Comparison of ENCODE assay signal across 8 mouse cellular contexts in the genomic region with DNA sequence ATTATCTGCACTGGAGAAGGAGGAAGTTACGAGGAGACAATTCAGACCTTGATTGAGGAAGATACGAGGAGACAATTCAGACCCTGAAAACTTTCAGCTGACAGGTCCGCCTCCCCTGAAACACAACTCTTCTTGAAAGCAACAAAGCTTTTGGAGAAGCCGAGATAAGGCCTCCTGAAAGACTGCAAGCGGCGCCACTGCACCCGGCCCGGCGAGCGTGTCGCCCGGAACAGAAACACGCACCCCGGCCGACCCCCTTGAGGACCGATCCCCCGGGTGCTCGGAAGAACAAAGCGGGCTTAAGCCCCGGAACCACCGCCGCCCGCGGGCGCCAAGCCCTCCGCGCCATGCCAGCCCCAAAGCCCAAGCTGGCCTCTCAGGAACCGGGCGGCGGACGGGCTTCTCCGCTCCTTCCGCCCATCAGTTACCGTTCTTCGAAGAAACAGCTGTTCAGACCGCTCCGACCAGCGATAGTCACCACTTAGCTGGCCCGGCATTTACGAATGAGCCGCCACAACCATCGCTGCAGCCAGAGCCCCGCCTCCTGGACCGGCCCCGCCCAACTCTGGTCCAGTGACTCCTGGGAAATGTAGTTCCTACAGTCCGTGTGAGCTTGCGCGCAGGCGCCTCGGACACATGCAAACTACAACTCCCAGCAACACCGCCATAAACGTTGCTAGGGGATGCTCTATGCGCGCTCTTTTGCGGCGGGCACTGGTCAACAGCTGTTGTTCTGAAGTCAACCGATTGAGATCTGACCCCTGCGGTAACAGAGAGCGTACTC. TPM values are rescaled to one million over a fixed set of nuclear protein-coding genes. Genes with fewer than 3 reads are reported as not detected.
DNase-seq lines count a peak whose midpoint lies in the region; ATAC-seq and TF ChIP-seq lines count a peak whose summit lies in the region.

No protein-coding gene starts in this region.

- DNase-seq in 3134 (ENCODE audit: extremely low read depth, insufficient read length, low spot score), result peak; percentile 96
- peak; percentile 97 for DNase-seq in adrenal gland, postnatal 36 days
- peak; percentile 95 to 96 for DNase-seq in heart, adult 2 months
- peak; percentile 96 to 97 for DNase-seq in kidney, adult 8-10 months
- peak; percentile 88 to 96 for DNase-seq in spleen, postnatal 10 days (ENCODE audit: low spot score in 2 of 2)

- H3K27me3 ChIP-seq in embryonic facial prominence, embryonic 13.5 days, result no peaks in the 10 kb centered on the region
- H3K27me3 ChIP-seq in heart, adult 2 months (ENCODE audit: control insufficient read depth, insufficient read depth, low read length), result no peaks in the 10 kb centered on the region
- H3K27me3 ChIP-seq in limb, embryonic 13.5 days, result no peaks in the 10 kb centered on the region
- H3K27me3 ChIP-seq in midbrain, embryonic 16.5 days (ENCODE audit: control insufficient read depth, insufficient read depth, low read depth, low read length), result peaks cover 5% of the 10 kb centered on the region; the same call in 1 of the 2 replicates

- under 1% methylated on average over 59 of the region's 59 CpGs for WGBS in embryonic facial prominence, embryonic 13.5 days
- WGBS in heart, adult 2 months, result under 1% methylated on average over 58 of the region's 59 CpGs
- under 1% methylated on average over 59 of the region's 59 CpGs for WGBS in limb, embryonic 13.5 days
- WGBS in midbrain, embryonic 16.5 days, result under 1% methylated on average over 59 of the region's 59 CpGs

- peak overlapping the region; percentile 34; the same call in 1 of the 2 replicates for H3K27ac ChIP-seq in embryonic facial prominence, embryonic 13.5 days
- H3K27ac ChIP-seq in heart, adult 2 months, result no peak overlapping the region
- peak overlapping the region; percentile 75 for H3K27ac ChIP-seq in limb, embryonic 13.5 days
- H3K27ac ChIP-seq in midbrain, embryonic 16.5 days (ENCODE audit: low read length), result peak overlapping the region; percentile 74

- peak; percentile 97 for ATAC-seq in embryonic facial prominence, embryonic 13.5 days (ENCODE audit: insufficient number of reproducible peaks, insufficient read depth, low FRiP score, low TSS enrichment, low read depth)
- ATAC-seq in limb, embryonic 13.5 days (ENCODE audit: low FRiP score, low read depth), result peak; percentile 99
- ATAC-seq in midbrain, embryonic 16.5 days, result peak; percentile 100

- intact Hi-C loops in heart, adult 2 months (cut with DNase I), result loop anchor here (10.0 kb wide), 1 partner anchor 203 kb away; a partner anchor contains a TSS

- TF ChIP-seq EP300 in heart, adult 2 months (IDR thresholded peaks at IDR 0.05; ENCODE audit: insufficient read depth, low read depth, low read length), result 0 out of 2 replicates have a peak, but pooled peaks have one; percentile 27

- peaks cover 9% of the 10 kb centered on the region; the same call in 1 of the 2 replicates for H3K4me1 ChIP-seq in embryonic facial prominence, embryonic 13.5 days
- peaks cover 2% of the 10 kb centered on the region for H3K4me1 ChIP-seq in heart, adult 2 months (ENCODE audit: control insufficient read depth, insufficient read depth, low read length)
- H3K4me1 ChIP-seq in limb, embryonic 13.5 days, result peaks cover 11% of the 10 kb centered on the region; the same call in 1 of the 2 replicates
- H3K4me1 ChIP-seq in midbrain, embryonic 16.5 days (ENCODE audit: control insufficient read depth, insufficient read depth, low read length), result 0 out of 2 replicates have a peak, but pooled peaks cover 4% of the 10 kb centered on the region

- 0 out of 2 replicates have a peak, but pooled peaks cover 2% of the 10 kb centered on the region for H3K36me3 ChIP-seq in embryonic facial prominence, embryonic 13.5 days
- H3K36me3 ChIP-seq in heart, adult 2 months (ENCODE audit: control insufficient read depth, insufficient read depth, low read length), result no peaks in the 10 kb centered on the region
- H3K36me3 ChIP-seq in limb, embryonic 13.5 days, result no peaks in the 10 kb centered on the region
- no peaks in the 10 kb centered on the region for H3K36me3 ChIP-seq in midbrain, embryonic 16.5 days (ENCODE audit: control insufficient read depth, insufficient read depth, low read length)

- no peaks in the 10 kb centered on the region for H3K9me3 ChIP-seq in embryonic facial prominence, embryonic 13.5 days
- H3K9me3 ChIP-seq in limb, embryonic 13.5 days, result no peaks in the 10 kb centered on the region
- H3K9me3 ChIP-seq in midbrain, embryonic 16.5 days (replicated peaks; ENCODE audit: control insufficient read depth, low read length, poor library complexity, severe bottlenecking), result no peaks in the 10 kb centered on the region

- peak overlapping the region; percentile 79 for H3K4me3 ChIP-seq in embryonic facial prominence, embryonic 13.5 days
- peak overlapping the region; percentile 81 for H3K4me3 ChIP-seq in heart, adult 2 months
- peak overlapping the region; percentile 86 for H3K4me3 ChIP-seq in limb, embryonic 13.5 days
- peak overlapping the region; percentile 57 for H3K4me3 ChIP-seq in midbrain, embryonic 16.5 days (ENCODE audit: low read depth, low read length)

- H3K9ac ChIP-seq in embryonic facial prominence, embryonic 13.5 days, result peak overlapping the region; percentile 81
- peak overlapping the region; percentile 54 for H3K9ac ChIP-seq in heart, adult 2 months (ENCODE audit: low read depth, low read length)
- H3K9ac ChIP-seq in limb, embryonic 13.5 days, result peak overlapping the region; percentile 80
- H3K9ac ChIP-seq in midbrain, embryonic 16.5 days (ENCODE audit: low read depth, low read length), result peak overlapping the region; percentile 66

- no peaks in the 10 kb centered on the region; the same call in 1 of the 2 replicates for H3K79me2 ChIP-seq in heart, adult 2 months (replicated peaks; ENCODE audit: control insufficient read depth, insufficient read depth, low read length)

- no peak for TF ChIP-seq CTCF in heart, adult 2 months (IDR thresholded peaks at IDR 0.05)

- peak; percentile 57 for TF ChIP-seq POLR2A in heart, adult 2 months (IDR thresholded peaks at IDR 0.05; ENCODE audit: insufficient read depth, low read depth, low read length)

- H3K4me2 ChIP-seq in embryonic facial prominence, embryonic 13.5 days, result peak overlapping the region; percentile 71
- peak overlapping the region; percentile 80 for H3K4me2 ChIP-seq in limb, embryonic 13.5 days (replicated peaks)
- peak overlapping the region; percentile 68 for H3K4me2 ChIP-seq in midbrain, embryonic 16.5 days (ENCODE audit: low read length)

RNA-seq across cellular contexts. Expression of a gene that starts 3.7 kb away (rescaled TPM):
- total RNA-seq in adrenal gland, postnatal 36 days (2021), result 1 to 10 TPM; 7.3 to 9.0 TPM
- polyA plus RNA-seq in embryonic facial prominence, embryonic 13.5 days (2015; fragmentation: Nextera tagmentation; extraction: Ambion mirVana), result 12.9 and 13.3 TPM in 2 replicates
- total RNA-seq in heart, adult 2 months (2021), result 1 to 10 TPM; 3.2 to 4.5 TPM
- 1.1 and 2.0 TPM in 2 replicates for polyA plus RNA-seq in heart, adult 2 months (2012; rRNA removed)
- polyA plus RNA-seq in limb, embryonic 13.5 days (2015; fragmentation: Nextera tagmentation; extraction: Ambion mirVana), result 11.2 and 11.6 TPM in 2 replicates
- polyA plus RNA-seq in midbrain, embryonic 16.5 days (2015; fragmentation: Nextera tagmentation; extraction: Ambion mirVana), result 5.3 TPM in 2 replicates

RNA-seq across cellular contexts. Expression of a gene that starts 3.9 kb away (rescaled TPM):
- total RNA-seq in adrenal gland, postnatal 36 days (2021), result 10 to 100 TPM; 32.6 to 39.3 TPM
- 2.1 and 2.6 TPM in 2 replicates for polyA plus RNA-seq in embryonic facial prominence, embryonic 13.5 days (2015; fragmentation: Nextera tagmentation; extraction: Ambion mirVana)
- total RNA-seq in heart, adult 2 months (2021), result 10 to 100 TPM; 27.1 to 33.9 TPM
- 9.2 and 12.9 TPM in 2 replicates for polyA plus RNA-seq in heart, adult 2 months (2012; rRNA removed)
- 2.3 and 3.2 TPM in 2 replicates for polyA plus RNA-seq in limb, embryonic 13.5 days (2015; fragmentation: Nextera tagmentation; extraction: Ambion mirVana)
- 0.93 and 1.5 TPM in 2 replicates for polyA plus RNA-seq in midbrain, embryonic 16.5 days (2015; fragmentation: Nextera tagmentation; extraction: Ambion mirVana)
